Mouse (Mus musculus): ENCODE data around the gene Hnrnpf. TPM values are rescaled to one million over a fixed set of nuclear protein-coding genes. Genes with fewer than 3 reads are reported as not detected.

The Hnrnpf gene
- total RNA-seq (2012; rRNA removed), result 450 and 669 TPM in 2 replicates

DNA sequence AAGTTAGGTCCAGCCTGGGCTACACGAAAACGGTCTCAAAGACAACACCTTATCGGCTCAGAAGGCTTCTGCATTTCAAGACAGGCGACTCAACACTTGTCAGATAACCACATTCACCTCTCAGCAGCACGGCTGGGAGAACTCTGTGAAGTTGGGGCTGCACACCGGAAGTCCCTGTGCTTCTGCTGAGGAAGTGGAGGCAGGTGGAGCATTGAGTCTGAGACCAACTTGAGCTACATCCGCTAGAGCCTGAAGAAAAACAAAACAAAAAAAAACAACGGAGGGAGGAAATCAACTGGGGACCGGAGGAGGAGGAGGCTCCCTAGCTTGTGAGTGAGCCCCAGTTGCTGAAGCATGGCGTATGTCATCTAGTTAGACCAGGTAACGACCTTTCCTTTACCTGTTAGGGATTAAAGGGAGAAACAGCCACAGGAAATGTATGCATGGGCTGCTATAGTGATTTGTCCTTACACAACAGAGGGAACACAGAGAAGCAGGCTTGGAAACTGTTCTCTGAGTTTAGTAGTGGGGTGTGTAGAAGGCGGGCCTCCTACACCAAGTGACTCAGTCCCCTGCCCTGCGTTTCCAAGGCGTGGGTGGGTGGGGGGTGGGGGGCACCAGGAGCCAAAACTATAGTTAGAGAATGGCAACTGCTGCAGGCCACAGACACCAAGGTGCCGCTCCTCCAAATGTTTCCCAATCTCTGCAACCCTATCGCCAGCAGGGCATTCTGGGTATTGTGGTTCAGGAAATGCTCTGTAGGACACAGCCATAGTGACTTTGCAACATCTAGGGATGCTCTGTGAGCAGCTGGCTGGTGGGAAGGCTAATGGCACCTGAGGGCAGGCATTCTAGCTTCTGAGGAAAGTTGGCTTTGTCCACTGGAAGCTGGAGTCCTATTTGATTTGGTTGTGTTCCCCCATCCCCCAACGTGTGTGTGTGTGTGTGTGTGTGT lies at the start of gene Hnrnpf:
Hnrnpf (plus strand) TSS at position 199 of the 955 bp plus-strand sequence.
- Histone ChIP-seq H3K4me1 (ENCODE audit: control insufficient read depth in 2 of 2, insufficient read depth in 2 of 2, low read length in 2 of 2, poor library complexity in 1 of 2) (peaks cover 0 to 5% of the 10 kb centered on the region in 2 experiments; a peak in 1 of 4 replicates), H3K9me3 (ENCODE audit: control insufficient read depth, insufficient read depth, low read depth, low read length) (no peaks in the 10 kb centered on the region), H3K36me3 (ENCODE audit: control insufficient read depth, insufficient read depth, low read length, poor library complexity, severe bottlenecking) (no peaks in the 10 kb centered on the region), H3K27ac (ENCODE audit: insufficient read depth, low read depth, low read length, poor library complexity, severe bottlenecking) (peak within 1 kb of the TSS; percentile 69), H3K9ac (ENCODE audit: insufficient read depth, low read depth, low read length, poor library complexity, severe bottlenecking) (peak within 1 kb of the TSS; percentile 65; the same call in 1 of the 2 replicates), H3K4me3 (ENCODE audit: insufficient read depth in 1 of 2, low read depth in 1 of 2, low read length in 2 of 2, poor library complexity in 1 of 2, severe bottlenecking in 1 of 2) (peak within 1 kb of the TSS; percentile 31 to 55)
- TF ChIP-seq HCFC1 (IDR thresholded peaks at IDR 0.05; ENCODE audit: borderline replicate concordance, insufficient read depth, low read length) (peak; percentile 78), ZNF384 (IDR thresholded peaks at IDR 0.05; ENCODE audit: low read depth, low read length) (no peak), MAFK (IDR thresholded peaks at IDR 0.05; ENCODE audit: insufficient read depth, low read depth, low read length) (0 out of 2 replicates have a peak, but pooled peaks have one; percentile 39)
- in situ Hi-C loops (cut with MboI; ENCODE audit: low sequenced_read_pairs in 2 of 2, unreplicated experiment in 2 of 2), result no loop called here
- no peak for DNase-seq (ENCODE audit: low read depth, low spot score)

DNA sequence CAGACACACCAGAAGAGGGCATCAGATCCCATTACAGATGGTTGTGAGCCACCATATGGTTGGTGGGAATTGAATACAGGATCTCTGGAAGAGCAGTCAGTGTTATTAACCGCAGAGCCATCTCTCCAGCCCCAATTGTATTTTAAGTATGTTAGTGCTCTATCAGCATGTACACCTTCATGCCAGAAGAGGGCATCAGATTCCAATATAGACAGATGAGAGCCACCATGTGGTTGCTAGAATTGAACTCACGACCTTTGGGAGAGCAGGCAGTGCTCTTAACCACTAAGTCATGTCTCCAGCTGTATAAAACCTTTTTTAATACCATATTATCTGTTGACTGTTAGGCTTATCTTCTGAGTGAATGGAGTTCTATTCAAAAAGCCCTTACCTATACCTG lies 48.4 kb upstream of the Hnrnpf start:
- Histone ChIP-seq H3K9me3 (ENCODE audit: control insufficient read depth, insufficient read depth, low read depth, low read length) (no peaks in the 10 kb centered on the region), H3K9ac (ENCODE audit: insufficient read depth, low read depth, low read length, poor library complexity, severe bottlenecking) (no peak overlapping the region), H3K4me3 (ENCODE audit: insufficient read depth in 1 of 2, low read depth in 1 of 2, low read length in 2 of 2, poor library complexity in 1 of 2, severe bottlenecking in 1 of 2) (no peak overlapping the region), H3K27ac (ENCODE audit: insufficient read depth, low read depth, low read length, poor library complexity, severe bottlenecking) (no peak overlapping the region), H3K4me1 (ENCODE audit: control insufficient read depth in 2 of 2, insufficient read depth in 2 of 2, low read length in 2 of 2, poor library complexity in 1 of 2) (no peaks in the 10 kb centered on the region), H3K36me3 (ENCODE audit: control insufficient read depth, insufficient read depth, low read length, poor library complexity, severe bottlenecking) (no peaks in the 10 kb centered on the region)
- TF ChIP-seq HCFC1 (IDR thresholded peaks at IDR 0.05; ENCODE audit: borderline replicate concordance, insufficient read depth, low read length), result no peak
- TF ChIP-seq CHD2 (IDR thresholded peaks at IDR 0.05; ENCODE audit: low read depth, low read length), result no peak
- no peak for TF ChIP-seq ZC3H11A (IDR thresholded peaks at IDR 0.05; ENCODE audit: borderline replicate concordance, low read depth, low read length)
- TF ChIP-seq ZNF384 (IDR thresholded peaks at IDR 0.05; ENCODE audit: low read depth, low read length), result no peak
- no peak for TF ChIP-seq MAFK (IDR thresholded peaks at IDR 0.05; ENCODE audit: insufficient read depth, low read depth, low read length)
- no peak for DNase-seq (ENCODE audit: low read depth, low spot score)
- in situ Hi-C loops (cut with MboI; ENCODE audit: low sequenced_read_pairs in 2 of 2, unreplicated experiment in 2 of 2), result loop anchor here in 1 of 2 experiments (10.0 kb wide), 1 partner anchor 113 kb away; no protein-coding TSS in a partner anchor

GRCm38 (mm10) chr6:117857990-117858389 lies 42.1 kb upstream of the Hnrnpf start:
- no peak overlapping the region for H3K4me3 ChIP-seq (ENCODE audit: insufficient read depth in 1 of 2, low read depth in 1 of 2, low read length in 2 of 2, poor library complexity in 1 of 2, severe bottlenecking in 1 of 2)
- DNase-seq (ENCODE audit: low read depth, low spot score), result no peak
- in situ Hi-C loops (cut with MboI; ENCODE audit: low sequenced_read_pairs in 2 of 2, unreplicated experiment in 2 of 2), result loop anchor here in 1 of 2 experiments (10.0 kb wide), 1 partner anchor 107 kb away; no protein-coding TSS in a partner anchor
- no peak overlapping the region for H3K9ac ChIP-seq (ENCODE audit: insufficient read depth, low read depth, low read length, poor library complexity, severe bottlenecking)
- peaks cover 0 to 2% of the 10 kb centered on the region in 2 experiments; a peak in 1 of 4 replicates for H3K4me1 ChIP-seq (ENCODE audit: control insufficient read depth in 2 of 2, insufficient read depth in 2 of 2, low read length in 2 of 2, poor library complexity in 1 of 2)
- no peak for TF ChIP-seq ZNF384 (IDR thresholded peaks at IDR 0.05; ENCODE audit: low read depth, low read length)
- TF ChIP-seq CHD2 (IDR thresholded peaks at IDR 0.05; ENCODE audit: low read depth, low read length), result no peak
- no peak for TF ChIP-seq ZC3H11A (IDR thresholded peaks at IDR 0.05; ENCODE audit: borderline replicate concordance, low read depth, low read length)
- TF ChIP-seq HCFC1 (IDR thresholded peaks at IDR 0.05; ENCODE audit: borderline replicate concordance, insufficient read depth, low read length), result no peak
- TF ChIP-seq MAFK (IDR thresholded peaks at IDR 0.05; ENCODE audit: insufficient read depth, low read depth, low read length), result no peak
- H3K27ac ChIP-seq (ENCODE audit: insufficient read depth, low read depth, low read length, poor library complexity, severe bottlenecking), result no peak overlapping the region
- H3K9me3 ChIP-seq (ENCODE audit: control insufficient read depth, insufficient read depth, low read depth, low read length), result no peaks in the 10 kb centered on the region
- no peaks in the 10 kb centered on the region for H3K36me3 ChIP-seq (ENCODE audit: control insufficient read depth, insufficient read depth, low read length, poor library complexity, severe bottlenecking)

DNA sequence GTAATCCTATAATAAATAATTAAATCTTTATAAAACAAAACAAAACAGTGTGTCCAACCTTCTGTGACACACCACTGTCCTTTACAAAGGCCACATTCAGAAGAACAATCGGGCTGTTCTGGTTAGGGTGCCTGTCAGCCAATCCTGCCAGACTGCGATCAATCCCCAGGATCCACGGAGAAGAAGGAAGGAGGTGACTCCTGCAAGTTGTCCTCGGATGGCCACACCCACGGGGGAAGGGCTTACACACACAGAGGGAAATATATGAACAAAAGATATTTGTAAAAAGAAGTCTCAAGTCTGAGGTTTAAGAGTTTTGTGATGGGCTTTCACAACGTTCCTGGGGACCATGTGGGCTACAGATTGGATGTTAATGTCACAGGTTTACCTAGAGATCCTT lies 38.3 kb upstream of the Hnrnpf start, which contains the start of gene Zfp239:
Zfp239 (plus strand) TSS at position 253 of the 400 bp plus-strand sequence.
- H3K4me3 ChIP-seq (ENCODE audit: insufficient read depth in 1 of 2, low read depth in 1 of 2, low read length in 2 of 2, poor library complexity in 1 of 2, severe bottlenecking in 1 of 2), result peak within 1 kb of the TSS; percentile 86 to 92
- no peak for TF ChIP-seq HCFC1 (IDR thresholded peaks at IDR 0.05; ENCODE audit: borderline replicate concordance, insufficient read depth, low read length)
- TF ChIP-seq MAFK (IDR thresholded peaks at IDR 0.05; ENCODE audit: insufficient read depth, low read depth, low read length), result no peak
- no peak for TF ChIP-seq CHD2 (IDR thresholded peaks at IDR 0.05; ENCODE audit: low read depth, low read length)
- no peak for TF ChIP-seq ZC3H11A (IDR thresholded peaks at IDR 0.05; ENCODE audit: borderline replicate concordance, low read depth, low read length)
- no peak for TF ChIP-seq ZNF384 (IDR thresholded peaks at IDR 0.05; ENCODE audit: low read depth, low read length)
- H3K27ac ChIP-seq (ENCODE audit: insufficient read depth, low read depth, low read length, poor library complexity, severe bottlenecking), result no peak within 1 kb of the TSS
- H3K9me3 ChIP-seq (ENCODE audit: control insufficient read depth, insufficient read depth, low read depth, low read length), result no peaks in the 10 kb centered on the region
- peaks cover 0 to 2% of the 10 kb centered on the region in 2 experiments; a peak in 1 of 4 replicates for H3K4me1 ChIP-seq (ENCODE audit: control insufficient read depth in 2 of 2, insufficient read depth in 2 of 2, low read length in 2 of 2, poor library complexity in 1 of 2)
- no peak for DNase-seq (ENCODE audit: low read depth, low spot score)
- H3K9ac ChIP-seq (ENCODE audit: insufficient read depth, low read depth, low read length, poor library complexity, severe bottlenecking), result no peak within 1 kb of the TSS; the same call in 1 of the 2 replicates
- in situ Hi-C loops (cut with MboI; ENCODE audit: low sequenced_read_pairs in 2 of 2, unreplicated experiment in 2 of 2), result no loop called here
- H3K36me3 ChIP-seq (ENCODE audit: control insufficient read depth, insufficient read depth, low read length, poor library complexity, severe bottlenecking), result no peaks in the 10 kb centered on the region

Measured in ES-E14 (cell line).